Mouse (Mus musculus) retina, postnatal 1 day (tissue): ENCODE results near the gene Slc32a1.

Source experiments
- DNase-seq: peaks from one replicate; pipeline ENCODE4 v3.0.0-alpha.2; 2012

The Slc32a1 gene

DNA sequence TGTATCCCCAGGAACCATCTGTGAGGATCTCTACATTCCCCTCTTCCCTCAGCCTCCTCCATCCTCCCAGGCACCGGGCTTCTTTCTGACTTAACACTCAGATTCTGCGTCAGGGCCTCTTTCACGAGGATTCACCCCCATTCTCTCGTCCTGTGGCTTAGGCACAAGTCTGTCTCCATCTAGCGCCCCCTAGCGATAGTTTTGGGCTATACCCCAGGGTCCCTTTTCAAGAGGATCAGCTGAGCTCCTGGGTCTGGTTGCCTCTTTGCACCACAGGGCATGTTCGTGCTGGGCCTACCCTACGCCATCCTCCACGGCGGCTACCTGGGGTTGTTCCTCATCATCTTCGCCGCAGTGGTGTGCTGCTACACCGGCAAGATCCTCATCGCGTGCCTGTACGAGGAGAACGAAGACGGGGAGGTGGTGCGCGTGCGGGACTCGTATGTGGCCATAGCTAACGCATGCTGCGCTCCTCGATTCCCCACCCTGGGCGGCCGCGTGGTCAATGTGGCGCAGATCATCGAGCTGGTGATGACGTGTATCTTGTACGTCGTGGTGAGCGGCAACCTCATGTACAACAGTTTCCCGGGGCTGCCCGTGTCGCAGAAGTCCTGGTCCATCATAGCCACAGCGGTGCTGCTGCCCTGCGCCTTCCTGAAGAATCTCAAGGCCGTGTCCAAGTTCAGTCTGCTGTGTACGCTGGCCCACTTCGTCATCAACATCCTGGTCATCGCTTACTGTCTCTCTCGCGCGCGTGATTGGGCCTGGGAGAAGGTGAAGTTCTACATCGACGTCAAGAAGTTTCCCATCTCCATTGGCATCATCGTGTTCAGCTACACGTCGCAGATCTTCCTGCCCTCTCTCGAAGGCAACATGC, 3.2 kb downstream of the Slc32a1 start:
- DNase-seq = peak; percentile 91

DNA sequence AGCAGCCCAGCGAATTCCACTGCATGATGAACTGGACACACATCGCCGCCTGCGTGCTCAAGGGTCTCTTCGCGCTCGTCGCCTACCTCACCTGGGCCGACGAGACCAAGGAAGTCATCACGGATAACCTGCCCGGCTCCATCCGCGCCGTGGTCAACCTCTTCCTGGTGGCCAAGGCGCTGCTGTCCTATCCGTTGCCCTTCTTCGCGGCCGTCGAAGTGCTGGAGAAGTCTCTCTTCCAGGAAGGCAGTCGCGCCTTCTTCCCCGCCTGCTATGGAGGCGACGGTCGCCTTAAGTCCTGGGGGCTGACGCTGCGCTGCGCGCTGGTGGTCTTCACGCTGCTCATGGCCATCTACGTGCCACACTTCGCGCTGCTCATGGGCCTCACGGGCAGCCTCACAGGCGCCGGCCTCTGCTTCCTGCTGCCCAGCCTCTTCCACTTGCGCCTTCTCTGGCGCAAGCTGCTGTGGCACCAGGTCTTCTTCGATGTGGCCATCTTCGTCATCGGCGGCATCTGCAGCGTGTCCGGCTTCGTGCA, 3.9 kb downstream of the Slc32a1 start:
- peak; percentile 40 for DNase-seq

DNA sequence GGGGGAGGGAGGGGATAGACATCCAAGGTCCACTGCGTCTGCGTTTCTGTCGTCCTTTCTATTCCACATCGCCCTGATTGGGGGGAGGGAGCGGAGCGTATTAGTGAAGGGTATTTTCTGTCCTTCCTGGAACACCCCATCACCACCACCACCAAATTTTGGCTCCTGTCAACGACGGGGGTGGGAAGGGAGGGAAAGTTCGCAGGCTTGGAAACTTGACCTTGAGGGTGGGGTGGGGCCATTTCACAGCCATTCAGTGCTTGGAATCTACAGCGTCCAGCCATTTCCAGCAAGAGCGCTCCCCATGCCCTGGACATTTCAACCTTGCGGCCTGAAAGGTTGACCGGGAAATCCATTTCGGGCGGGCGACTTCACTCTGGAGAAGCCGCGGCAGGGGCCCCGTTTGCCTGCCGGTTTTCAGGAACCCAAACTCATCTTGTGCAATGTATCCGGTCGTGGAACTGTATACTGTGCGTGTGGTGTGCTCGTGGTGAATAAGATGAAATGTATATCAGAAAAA, 4.7 kb downstream of the Slc32a1 start:
- no peak for DNase-seq

DNA sequence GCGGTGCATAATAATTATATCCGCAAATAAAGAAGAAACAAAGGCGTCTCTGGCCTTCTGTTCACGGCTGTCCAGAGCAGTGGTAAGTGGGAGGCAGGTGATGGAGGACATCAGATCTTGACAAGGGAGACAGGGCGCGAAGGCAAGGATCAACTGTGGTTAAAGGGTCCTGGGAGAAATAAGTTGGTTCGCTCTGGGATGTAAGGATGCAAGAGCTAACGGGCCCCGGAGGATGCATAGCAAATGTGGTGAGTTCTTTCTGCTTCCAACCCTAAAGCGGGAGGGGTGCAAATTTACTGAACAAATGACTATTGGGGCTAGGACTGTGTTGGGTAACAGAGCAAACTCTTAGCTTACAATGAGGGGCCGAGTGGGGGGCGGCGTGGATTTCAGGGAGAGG, 5.1 kb downstream of the Slc32a1 start:
- DNase-seq = no peak

DNA sequence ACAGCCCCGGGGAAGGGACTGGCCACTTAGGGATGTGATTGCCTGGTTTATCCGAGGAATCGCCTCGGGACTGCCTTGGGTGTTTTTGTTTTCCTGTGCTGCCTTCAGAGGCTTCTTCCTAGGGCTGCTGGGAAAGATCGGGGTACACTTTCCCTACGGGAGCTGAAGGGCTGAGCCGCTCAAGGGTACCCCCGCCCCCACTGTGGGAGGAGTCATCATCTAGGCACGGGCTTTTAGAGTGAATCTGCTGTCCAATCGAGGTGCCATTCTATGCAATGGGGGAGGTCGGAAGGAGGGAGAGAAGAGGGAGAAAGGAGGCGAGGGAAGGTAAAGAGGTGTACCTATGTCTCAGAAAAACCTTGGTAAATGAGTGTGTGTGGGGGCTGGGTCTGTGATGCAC, 5.7 kb downstream of the Slc32a1 start:
- peak; percentile 72 for DNase-seq

DNA sequence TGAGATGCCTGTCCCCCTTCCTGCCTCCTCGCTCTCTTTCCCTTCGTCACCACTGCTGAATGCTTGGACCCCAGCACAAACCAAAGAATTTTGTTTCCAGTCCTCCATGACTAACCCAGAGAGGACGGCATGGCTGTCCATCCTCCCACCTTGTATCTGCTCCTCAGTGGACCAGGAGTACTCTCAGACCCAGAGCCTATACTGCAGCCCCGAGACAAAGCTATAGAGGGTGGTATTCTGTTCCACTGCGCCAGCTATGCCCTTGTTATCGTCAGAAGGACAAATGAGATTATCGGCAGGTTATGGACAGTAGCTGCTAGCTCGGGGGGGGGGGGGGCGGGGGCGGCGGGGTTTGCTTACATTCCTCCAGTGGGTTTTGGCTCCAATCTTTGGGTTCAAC, 6.2 kb downstream of the Slc32a1 start:
- peak; percentile 26 for DNase-seq

DNA sequence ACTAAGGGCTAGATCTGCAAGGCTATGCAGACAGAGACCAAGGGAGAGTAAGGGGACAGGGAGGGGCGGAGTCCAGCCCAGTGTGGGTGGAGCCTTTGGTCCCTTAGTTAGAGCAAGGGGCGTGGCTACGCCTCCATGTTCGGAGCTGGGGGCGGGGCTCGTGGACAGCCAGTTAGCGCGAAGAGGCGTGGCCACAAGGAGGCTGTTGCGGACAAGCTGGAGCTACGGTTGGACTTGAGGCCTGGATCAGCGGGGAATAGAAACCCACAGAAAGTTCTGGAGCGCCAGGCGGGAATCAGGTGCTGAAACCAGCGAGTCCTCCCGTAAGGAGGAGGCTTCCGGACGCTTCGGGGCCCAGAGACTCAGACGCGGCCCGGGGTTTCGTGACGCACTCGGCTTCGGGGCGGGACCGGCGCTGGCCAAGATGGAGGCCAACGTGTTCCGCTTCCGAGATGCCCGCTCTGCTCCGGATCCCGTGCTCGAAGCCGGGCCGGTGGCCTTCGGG, 14.2 kb downstream of the Slc32a1 start, which contains the start of gene Actr5:
TSS of gene Actr5 (plus strand) at position 171 of the 505 bp plus-strand sequence.
- peak; percentile 97 for DNase-seq

DNA sequence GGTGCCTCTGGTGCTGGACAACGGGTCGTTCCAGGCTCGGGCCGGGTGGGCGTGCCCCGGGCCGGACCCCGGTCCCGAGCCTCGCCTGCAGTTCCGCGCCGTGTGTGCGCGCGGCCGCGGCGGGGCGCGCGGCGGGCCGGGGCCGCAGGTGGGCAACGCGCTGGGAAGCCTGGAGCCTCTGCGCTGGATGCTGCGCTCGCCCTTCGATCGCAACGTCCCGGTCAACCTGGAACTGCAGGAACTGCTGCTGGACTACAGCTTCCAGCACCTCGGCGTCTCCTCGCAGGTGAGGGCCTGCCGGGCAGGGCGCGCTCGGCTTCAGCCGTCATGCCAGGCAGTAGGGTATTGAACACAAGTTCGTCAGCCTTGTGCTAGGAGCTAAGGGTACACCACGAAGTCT, 14.7 kb downstream of the Slc32a1 start:
- DNase-seq = no peak

DNA sequence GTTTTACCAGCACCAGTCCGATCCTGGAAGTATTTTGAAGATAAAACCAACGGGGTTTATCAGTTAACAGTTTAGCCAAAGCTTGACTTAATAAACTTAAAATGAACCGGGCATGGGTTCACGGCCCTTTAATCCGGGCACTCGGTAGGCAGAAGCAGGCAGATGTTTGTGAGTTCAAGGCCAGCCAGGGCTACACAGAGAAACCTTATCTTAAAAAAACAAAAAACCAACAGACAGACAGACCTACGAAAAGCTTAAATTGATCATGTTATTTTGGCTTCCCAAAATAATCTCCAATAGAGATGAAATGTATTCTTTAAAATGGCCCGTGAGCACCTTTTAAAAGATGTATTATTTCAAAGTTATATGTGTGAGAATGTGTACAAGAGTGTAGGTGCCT, 15.1 kb downstream of the Slc32a1 start:
- no peak for DNase-seq

DNA sequence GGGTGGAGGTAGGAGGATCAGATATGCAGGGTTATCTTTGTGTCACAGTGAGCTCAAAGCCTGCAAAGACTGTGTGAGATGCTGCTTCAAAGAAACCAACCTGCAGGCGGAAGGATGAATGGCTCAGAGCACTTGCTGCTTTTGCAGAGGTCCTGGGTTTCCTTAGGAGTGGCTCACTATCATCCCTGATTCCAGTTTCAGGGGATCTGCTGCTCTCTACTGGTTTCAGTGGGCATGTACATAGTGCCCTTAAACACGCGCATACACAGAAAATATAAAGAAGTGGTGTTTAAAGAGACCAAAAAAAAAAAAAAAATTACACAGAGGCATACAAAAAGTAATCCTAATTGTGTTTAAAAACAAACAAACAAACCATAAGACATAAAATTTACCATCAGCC, 18.3 kb downstream of the Slc32a1 start:
- peak; percentile 46 for DNase-seq

DNA sequence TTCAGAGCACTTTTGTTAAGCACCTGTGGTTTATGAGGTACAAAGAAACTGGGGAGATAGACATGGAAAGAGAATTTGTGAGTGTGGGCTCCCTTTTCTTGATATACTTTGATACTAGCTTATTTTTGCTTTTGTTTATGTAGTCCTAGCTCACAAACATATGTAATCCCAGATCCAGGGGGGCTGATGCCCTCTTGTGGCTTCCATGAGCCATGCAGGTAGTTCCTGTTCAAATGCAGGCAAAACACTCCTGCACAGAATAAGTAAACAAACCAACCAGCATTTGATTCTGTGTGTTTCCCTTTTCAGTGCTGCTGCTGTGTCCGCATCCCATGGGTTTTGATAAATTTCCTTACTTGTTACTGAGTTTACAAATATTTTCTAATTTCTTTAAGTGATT, 18.8 kb downstream of the Slc32a1 start:
- peak; percentile 72 for DNase-seq

DNA sequence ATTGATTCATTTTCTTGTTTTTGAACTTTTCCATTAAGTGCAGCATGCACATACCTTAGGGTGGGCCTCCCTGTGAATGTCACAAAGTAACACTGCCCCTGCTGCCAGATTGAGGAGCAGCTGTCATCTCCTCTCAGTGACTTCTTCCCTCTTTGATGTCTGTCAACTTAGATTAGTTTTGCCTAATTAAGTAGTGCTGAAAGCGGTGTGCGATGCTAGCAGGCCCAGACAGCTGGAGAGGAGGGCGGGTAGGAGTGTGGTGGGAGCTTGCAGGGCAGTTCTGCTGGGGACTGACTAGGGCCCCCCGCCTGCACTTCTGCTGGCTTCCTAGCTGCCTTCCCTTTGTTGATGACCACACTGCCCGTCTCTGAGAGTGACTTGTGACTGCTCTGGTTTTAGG, 21.3 kb downstream of the Slc32a1 start:
- DNase-seq = peak; percentile 74

DNA sequence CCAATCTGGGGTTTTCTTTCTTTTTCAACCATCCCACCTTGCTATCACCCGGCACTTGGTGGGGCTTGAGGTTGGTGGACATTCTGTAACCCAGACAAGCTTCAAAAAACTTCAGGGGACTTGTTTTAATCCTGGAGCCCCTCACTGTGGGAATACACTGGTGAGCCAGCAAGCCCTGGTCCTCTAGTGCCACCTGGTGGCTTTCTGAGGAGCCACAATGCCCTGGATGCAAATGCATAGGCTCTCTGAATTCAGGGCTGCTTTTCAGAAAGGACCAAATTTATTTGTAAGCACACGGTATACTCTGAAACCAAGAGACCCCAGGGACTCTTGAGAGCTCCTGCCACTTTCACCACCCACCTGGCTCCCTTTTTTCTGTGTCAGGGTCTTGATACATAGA, 31.3 kb downstream of the Slc32a1 start:
- DNase-seq = peak; percentile 78

DNA sequence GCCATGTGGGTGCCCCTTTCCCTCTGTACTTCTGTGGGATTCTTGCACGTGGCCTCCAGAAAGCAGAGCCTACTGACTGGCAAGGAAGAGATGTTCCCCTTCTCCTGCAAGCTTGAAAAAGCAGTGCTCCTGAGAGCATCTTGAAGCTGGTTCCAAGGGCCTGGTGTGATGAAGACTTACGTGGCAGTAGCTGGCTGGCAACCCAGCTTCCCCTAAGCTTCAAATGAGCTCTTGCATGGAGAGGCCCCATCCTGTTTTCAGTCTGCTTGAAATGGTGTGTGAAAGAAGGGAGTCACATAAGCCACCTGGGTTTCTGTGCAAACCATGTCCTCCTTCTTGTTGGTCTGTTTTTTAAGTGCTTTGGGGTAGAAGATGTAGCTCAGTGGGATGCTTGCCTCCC, 32.0 kb downstream of the Slc32a1 start:
- DNase-seq = no peak

DNA sequence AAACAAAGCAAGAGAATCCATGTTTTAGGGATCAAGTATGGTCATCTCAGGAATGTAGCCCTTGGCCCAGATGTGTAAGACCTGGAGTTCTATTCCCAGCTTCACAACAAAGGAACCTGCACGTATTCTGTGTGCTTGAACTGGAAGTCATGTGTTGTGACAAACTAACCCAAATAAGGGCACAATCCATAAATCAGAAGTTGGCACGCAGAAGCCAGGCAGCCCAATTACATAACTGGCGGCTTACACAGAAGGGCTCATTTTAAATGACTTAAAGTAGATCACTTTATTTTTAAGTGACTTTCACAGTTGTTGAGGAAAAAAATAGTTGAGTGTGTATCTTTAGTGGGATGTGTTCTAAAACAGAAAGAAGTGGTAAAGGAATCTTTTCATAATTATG, 33.2 kb downstream of the Slc32a1 start:
- DNase-seq = no peak

DNA sequence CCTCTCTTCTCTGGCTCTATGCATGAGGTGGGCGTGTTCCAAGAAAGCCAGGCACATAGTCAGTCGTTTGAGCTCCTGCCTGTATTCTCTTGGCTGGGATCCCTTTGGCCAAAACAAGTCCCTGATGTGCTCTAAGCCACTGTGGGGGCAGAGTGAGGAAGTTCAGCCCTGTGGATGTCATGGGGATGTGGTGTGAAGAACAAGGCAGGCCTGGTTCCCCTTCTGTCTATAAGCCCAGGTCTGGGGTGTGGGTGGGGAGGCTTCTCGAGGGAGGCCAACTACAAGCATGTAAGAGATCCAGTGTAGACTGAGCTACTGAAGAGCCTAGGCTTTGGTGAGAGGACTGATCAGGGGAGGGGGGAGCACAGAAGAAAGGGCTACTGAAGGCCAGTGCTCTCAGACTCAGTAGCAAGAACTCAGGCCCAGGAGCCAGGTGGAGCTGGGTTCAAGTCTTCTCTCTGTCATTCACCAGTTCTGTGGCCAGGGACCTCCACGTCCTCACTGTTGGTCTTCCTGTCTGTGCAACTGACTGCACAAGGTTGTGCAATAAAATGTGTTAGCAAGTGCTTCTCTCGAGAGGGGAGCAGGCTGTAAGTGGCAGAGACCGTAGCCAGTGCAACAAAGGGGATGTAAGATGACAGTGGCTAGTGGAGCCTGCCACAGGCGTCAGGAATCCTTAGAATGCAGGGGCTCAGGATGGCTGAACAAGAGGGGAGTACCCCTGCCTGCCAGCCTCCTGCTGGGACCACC, 40.8 kb downstream of the Slc32a1 start:
- DNase-seq = no peak

DNA sequence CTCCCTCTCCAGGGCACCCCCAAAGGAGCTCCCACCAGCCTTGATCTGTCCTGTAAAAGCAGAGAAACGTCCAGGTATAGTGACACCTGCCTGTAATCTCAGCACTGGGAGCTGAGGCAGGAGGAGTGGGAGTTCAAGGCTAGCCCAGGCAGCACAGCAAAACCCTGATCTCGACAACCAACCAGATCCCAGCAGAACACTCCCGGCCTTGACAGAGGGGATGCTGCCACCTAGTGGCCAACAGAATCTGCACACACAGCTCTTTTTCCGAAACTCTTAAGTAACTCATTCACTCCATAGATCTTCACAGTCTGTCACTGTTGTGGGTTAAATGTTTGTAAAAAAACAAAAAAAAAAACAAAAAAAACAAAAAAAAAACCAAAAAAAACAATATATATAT, 42.4 kb downstream of the Slc32a1 start:
- peak; percentile 85 for DNase-seq

DNA sequence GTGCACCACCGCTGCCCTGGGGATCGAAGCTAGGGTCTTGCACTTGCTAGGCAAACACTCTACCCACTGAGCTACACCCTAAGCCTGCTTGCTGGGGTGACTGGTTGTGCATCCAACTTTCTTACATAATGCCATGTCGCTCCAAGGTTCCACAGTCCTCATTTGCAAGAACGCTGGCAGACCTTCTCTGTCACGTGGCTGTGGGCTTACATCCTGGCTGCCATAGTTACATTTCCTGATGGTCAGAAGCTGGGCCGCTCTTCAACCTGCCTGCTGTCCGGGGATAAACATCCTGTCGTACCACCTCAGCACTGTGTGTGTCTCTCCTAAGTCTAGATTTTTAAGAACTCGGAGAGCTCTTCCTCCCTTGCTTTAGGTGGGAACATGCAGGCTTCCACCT, 44.1 kb downstream of the Slc32a1 start:
- no peak for DNase-seq

DNA sequence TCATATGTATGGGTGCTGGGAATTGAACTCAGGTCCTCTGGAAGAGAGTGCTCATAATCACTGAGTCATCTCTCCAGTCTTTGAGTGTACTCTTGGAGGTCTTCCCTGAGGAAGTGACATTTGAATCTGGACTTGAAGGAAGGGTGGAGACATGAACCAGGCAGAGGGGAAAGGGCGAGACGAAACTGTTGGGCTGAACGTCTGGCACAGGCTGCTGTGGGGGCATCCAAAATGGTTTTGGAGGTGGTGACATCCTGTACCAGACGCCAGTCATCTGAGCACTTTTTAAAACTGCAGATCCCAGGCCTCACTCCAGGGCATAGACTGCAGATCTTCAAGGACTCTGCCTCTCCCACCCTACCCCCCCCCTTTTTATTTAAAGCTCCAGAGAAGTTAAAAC, 45.2 kb downstream of the Slc32a1 start:
- no peak for DNase-seq

DNA sequence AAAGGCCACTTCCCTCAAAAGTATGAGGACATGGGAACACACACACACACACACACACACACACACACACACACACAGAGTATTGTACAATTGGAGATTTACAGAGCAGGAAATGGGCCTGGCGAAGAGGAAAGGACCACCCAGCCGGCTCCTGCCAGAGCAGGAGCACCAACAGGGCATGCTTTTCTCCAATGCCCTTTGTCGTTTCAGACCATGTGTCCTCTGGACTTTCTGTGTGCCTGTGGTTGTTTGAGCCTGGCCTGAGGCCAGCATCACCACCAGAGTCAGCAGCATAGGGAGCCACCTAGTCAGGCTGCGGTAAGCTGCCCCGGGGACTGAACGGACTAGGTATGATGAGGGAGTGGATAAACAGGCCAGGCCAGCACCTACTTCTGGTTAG, 48.3 kb downstream of the Slc32a1 start:
- peak; percentile 69 for DNase-seq

DNA sequence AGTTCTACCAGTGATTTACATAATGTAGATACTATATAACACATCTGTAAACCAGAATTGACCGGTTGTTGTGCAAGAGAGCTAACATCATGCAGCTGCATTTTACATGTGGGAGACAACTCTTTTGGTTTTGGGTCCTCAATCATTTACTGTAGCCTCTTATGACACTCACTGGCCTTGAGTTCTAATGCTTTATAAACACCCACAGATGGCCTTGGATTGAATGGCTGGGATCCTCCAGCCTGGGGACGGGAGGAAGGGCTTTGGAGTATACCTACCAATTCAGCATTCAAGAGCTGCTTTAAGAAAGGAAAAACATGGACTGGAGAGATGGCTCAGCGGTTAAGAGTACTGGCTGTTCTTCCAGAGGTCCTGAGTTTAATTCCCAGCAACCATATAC, 48.8 kb downstream of the Slc32a1 start:
- DNase-seq = no peak

DNA sequence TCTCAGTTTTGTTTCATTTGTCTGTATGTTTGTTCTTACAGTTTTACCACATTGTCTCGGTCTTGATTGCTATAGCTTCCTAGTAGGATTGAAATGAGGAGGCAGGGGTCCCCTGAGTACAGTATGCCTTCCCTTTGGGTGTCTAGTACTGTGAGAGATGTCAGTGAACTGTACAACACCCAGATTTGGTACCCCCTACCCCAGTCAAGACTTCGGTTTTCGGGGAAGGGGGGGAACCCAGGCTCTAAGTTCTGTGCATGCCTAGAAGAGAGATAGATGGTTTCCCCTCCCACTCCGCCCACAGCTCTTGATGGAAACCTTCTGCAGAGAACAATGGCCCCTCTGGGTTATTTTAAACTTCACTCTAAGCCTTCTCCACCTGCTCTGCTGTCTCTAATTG, 54.5 kb downstream of the Slc32a1 start, which contains the start of gene Ppp1r16b:
TSS of gene Ppp1r16b (plus strand) at position 301 of the 400 bp plus-strand sequence.
- no peak for DNase-seq
